Mouse (Mus musculus): Measurements from ENCODE around the gene Gdap2. TPM values are rescaled to one million over a fixed set of nuclear protein-coding genes. Genes with fewer than 3 reads are reported as not detected.

The Gdap2 gene
- polyA plus RNA-seq, 1 experiment, result 28.7 TPM

DNA sequence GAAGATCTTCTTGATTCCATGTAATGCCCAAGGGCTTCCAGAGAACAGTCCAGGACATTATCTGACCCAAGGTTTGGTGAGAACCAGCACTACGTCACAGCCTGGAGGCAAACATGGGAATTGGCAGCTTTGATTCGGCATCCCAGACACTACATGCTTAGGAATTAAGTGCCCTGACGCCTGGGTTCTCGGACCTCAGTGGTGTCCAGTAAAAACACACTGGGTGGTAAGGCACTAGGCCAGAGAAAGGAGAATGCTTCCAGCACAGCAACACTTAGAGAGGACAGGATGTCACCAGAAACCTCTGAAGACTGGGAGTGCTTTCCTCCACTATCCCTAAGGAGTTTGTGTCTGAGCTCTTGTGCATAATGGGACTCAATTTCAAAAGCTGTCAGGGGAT is 80.0 kb downstream of the Gdap2 start:
- no peak for DNase-seq (ENCODE audit: extremely low spot score in 1 of 2, low spot score in 1 of 2)

DNA sequence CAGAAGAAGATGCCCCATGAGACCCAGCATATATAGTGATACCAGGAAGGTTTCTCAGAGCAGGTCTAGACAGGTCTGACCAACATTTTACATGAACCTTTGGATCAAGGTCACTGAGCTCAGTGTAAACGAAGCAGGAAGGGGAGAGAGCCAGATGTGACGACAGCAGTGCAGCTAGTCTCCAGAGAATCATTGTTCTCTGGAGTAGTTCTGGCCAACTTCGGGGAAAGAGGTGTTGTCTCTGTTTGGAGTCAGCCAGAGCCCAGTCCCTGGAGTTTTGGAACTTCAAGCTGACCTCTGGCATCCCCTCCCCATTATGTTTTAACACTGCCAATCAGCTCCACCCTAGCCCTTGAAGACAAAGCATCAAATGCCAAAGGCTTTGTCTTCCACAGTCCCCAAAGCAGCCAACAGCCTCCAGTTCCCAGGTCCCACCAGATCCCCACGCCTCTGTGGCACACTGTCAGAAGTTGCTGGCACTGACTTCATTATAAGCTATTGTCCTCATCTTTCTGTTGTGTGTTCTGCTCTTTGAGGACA is 84.2 kb downstream of the Gdap2 start:
- DNase-seq (ENCODE audit: extremely low spot score in 1 of 2, low spot score in 1 of 2), result no peak

Other genes starting within 250 kb of the Gdap2 start
- 15.1 and 18.4 TPM in 2 replicates for gene Wdr3, start within 50 bp of the Gdap2 start, polyA plus RNA-seq (2012; rRNA removed)